Mouse (Mus musculus) midbrain, embryonic 12.5 days (tissue): Measurements from ENCODE around the gene Sgsh. TPM values are rescaled to one million over a fixed set of nuclear protein-coding genes. Genes with fewer than 3 reads are reported as not detected.
"Not testable (repeated sequence)": the region's sequence is repeated elsewhere in the genome, so short reads cannot be mapped to it uniquely, and the experiment has no call there.

ENCODE experiments used
- ATAC-seq: fragments of 200-750 bp; cut with Nextera tagmentation; 2 replicates; pipeline ENCODE4 v1.8.0; 2017; ENCODE audit warnings: low read depth, moderate TSS enrichment, moderate library complexity; ENCODE audit not compliant: low FRiP score
- H3K27ac ChIP-seq: fragments of 300-500 bp; sonication (generic); replicated peaks from 2 replicates; pipeline ENCODE4 v1.5.1; 2016; ENCODE audit warnings: mild to moderate bottlenecking
- H3K27me3 ChIP-seq: fragments of 300-500 bp; sonication (generic); 2 replicates; pipeline ENCODE4 v1.6.1; 2016; ENCODE audit warnings: mild to moderate bottlenecking
- H3K36me3 ChIP-seq: fragments of 300-500 bp; sonication (generic); 2 replicates; pipeline ENCODE4 v1.6.1; 2016
- H3K4me1 ChIP-seq: fragments of 300-500 bp; sonication (generic); 2 replicates; pipeline ENCODE4 v1.6.1; 2016
- H3K4me2 ChIP-seq: fragments of 300-500 bp; sonication (generic); replicated peaks from 2 replicates; pipeline ENCODE4 v1.6.1; 2016; ENCODE audit warnings: mild to moderate bottlenecking, moderate library complexity
- H3K4me3 ChIP-seq: fragments of 300-500 bp; sonication (generic); 2 replicates; pipeline ENCODE4 v1.5.1; 2016; ENCODE audit warnings: mild to moderate bottlenecking
- H3K9ac ChIP-seq: fragments of 300-500 bp; sonication (generic); replicated peaks from 2 replicates; pipeline ENCODE4 v1.6.1; 2016; ENCODE audit warnings: mild to moderate bottlenecking, moderate library complexity
- H3K9me3 ChIP-seq: fragments of 300-500 bp; sonication (generic); 2 replicates; pipeline ENCODE4 v1.6.1; 2016; ENCODE audit warnings: mild to moderate bottlenecking
- whole genome bisulfite sequencing: fragments of 180-500 bp; shearing (Covaris S2); methylation state at CpG from one replicate; pipeline ENCODE4 v1.1.7; 2016; 5-methylcytosine and 5-hydroxymethylcytosine counted together
- polyA plus RNA-seq: library from polyadenylated mRNA; unstranded; fragments of >200 nt; fragmentation: Nextera tagmentation; extraction: Ambion mirVana; gene quantifications from 2 replicates; pipeline ENCODE4 v1.2.1, GENCODE M21; 2016

The Sgsh gene
- polyA plus RNA-seq, 1 experiment from 2014 or later = 6.5 TPM

- Histone ChIP-seq H3K27ac (no peak overlapping the region), H3K4me3 (peak overlapping the region; percentile 51), H3K9ac (peak overlapping the region; percentile 45), H3K36me3 (no peaks in the 10 kb centered on the region), H3K27me3 (peaks cover 81% of the 10 kb centered on the region), H3K4me2 (peak overlapping the region; percentile 93), H3K4me1 (peaks cover 22% of the 10 kb centered on the region), H3K9me3 (no peaks in the 10 kb centered on the region)
- 3% methylated on average over 52 of the region's 53 CpGs for WGBS
- no peak for ATAC-seq
Observed at GRCm38 (mm10) chr11:119390271-119391231, 35.2 kb upstream of the Sgsh start.

- H3K4me1 ChIP-seq = peaks cover 22% of the 10 kb centered on the region
- peak overlapping the region; percentile 45 for H3K9ac ChIP-seq
- peaks cover 74% of the 10 kb centered on the region for H3K27me3 ChIP-seq
- H3K36me3 ChIP-seq = no peaks in the 10 kb centered on the region
- H3K27ac ChIP-seq = no peak overlapping the region
- H3K9me3 ChIP-seq = no peaks in the 10 kb centered on the region
- WGBS = under 1% methylated on average over 35 of the region's 35 CpGs
- no peak for ATAC-seq
- H3K4me3 ChIP-seq = peak overlapping the region; percentile 51
- peak overlapping the region; percentile 93 for H3K4me2 ChIP-seq
Observed at GRCm38 (mm10) chr11:119389851-119390270, 34.5 kb upstream of the Sgsh start.

GRCm38 (mm10) chr11:119387273-119387672 is 31.9 kb upstream of the Sgsh start:
- peaks cover 49% of the 10 kb centered on the region for H3K27me3 ChIP-seq
- not testable (repeated sequence) for H3K4me2 ChIP-seq, H3K4me3 ChIP-seq, H3K9me3 ChIP-seq, ATAC-seq, H3K27ac ChIP-seq, H3K9ac ChIP-seq, H3K36me3 ChIP-seq
- H3K4me1 ChIP-seq = peaks cover 18% of the 10 kb centered on the region
- 33% methylated on average over 3 of the region's 3 CpGs for WGBS

- H3K4me2 ChIP-seq = no peak overlapping the region
- H3K36me3 ChIP-seq = no peaks in the 10 kb centered on the region
- no peak overlapping the region for H3K27ac ChIP-seq
- 97% methylated on average over 5 of the region's 5 CpGs for WGBS
- no peak overlapping the region for H3K9ac ChIP-seq
- H3K4me3 ChIP-seq = no peak overlapping the region
- ATAC-seq = no peak
- H3K9me3 ChIP-seq = no peaks in the 10 kb centered on the region
- H3K27me3 ChIP-seq = peaks cover 39% of the 10 kb centered on the region
- peaks cover 15% of the 10 kb centered on the region for H3K4me1 ChIP-seq
Observed at GRCm38 (mm10) chr11:119386306-119386705, 31.0 kb upstream of the Sgsh start.

- Histone ChIP-seq H3K27me3 (peaks cover 25% of the 10 kb centered on the region), H3K9ac (no peak overlapping the region), H3K4me2 (no peak overlapping the region), H3K36me3 (peaks cover 6% of the 10 kb centered on the region; the same call in 1 of the 2 replicates), H3K27ac (no peak overlapping the region), H3K4me1 (peaks cover 4% of the 10 kb centered on the region), H3K9me3 (no peaks in the 10 kb centered on the region), H3K4me3 (no peak overlapping the region)
- 83% methylated on average over 4 of the region's 4 CpGs for WGBS
- ATAC-seq = no peak
Observed at GRCm38 (mm10) chr11:119384904-119385303, 29.6 kb upstream of the Sgsh start.

GRCm38 (mm10) chr11:119382338-119382850 is 27.1 kb upstream of the Sgsh start:
- Histone ChIP-seq H3K36me3 (peaks cover 17% of the 10 kb centered on the region), H3K9me3 (no peaks in the 10 kb centered on the region), H3K4me1 (no peaks in the 10 kb centered on the region), H3K9ac (no peak overlapping the region), H3K4me3 (no peak overlapping the region), H3K4me2 (no peak overlapping the region), H3K27ac (no peak overlapping the region), H3K27me3 (no peaks in the 10 kb centered on the region)
- ATAC-seq = no peak
- WGBS = 83% methylated on average over 6 of the region's 6 CpGs

GRCm38 (mm10) chr11:119381631-119382337 is 26.4 kb upstream of the Sgsh start:
- H3K4me2 ChIP-seq = no peak overlapping the region
- no peaks in the 10 kb centered on the region for H3K27me3 ChIP-seq
- 86% methylated on average over 9 of the region's 9 CpGs for WGBS
- H3K36me3 ChIP-seq = peaks cover 21% of the 10 kb centered on the region
- H3K9me3 ChIP-seq = no peaks in the 10 kb centered on the region
- H3K9ac ChIP-seq = no peak overlapping the region
- H3K27ac ChIP-seq = no peak overlapping the region
- no peak overlapping the region for H3K4me3 ChIP-seq
- H3K4me1 ChIP-seq = no peaks in the 10 kb centered on the region
- ATAC-seq = no peak

- H3K9ac ChIP-seq = no peak overlapping the region
- 97% methylated on average over 1 of the region's 1 CpGs for WGBS
- no peak overlapping the region for H3K4me2 ChIP-seq
- H3K9me3 ChIP-seq = no peaks in the 10 kb centered on the region
- no peak for ATAC-seq
- no peaks in the 10 kb centered on the region for H3K27me3 ChIP-seq
- no peak overlapping the region for H3K4me3 ChIP-seq
- H3K27ac ChIP-seq = no peak overlapping the region
- peaks cover 21% of the 10 kb centered on the region for H3K36me3 ChIP-seq
- H3K4me1 ChIP-seq = no peaks in the 10 kb centered on the region
Observed at GRCm38 (mm10) chr11:119378551-119378950, 23.2 kb upstream of the Sgsh start.

- Histone ChIP-seq H3K9me3 (no peaks in the 10 kb centered on the region), H3K36me3 (peaks cover 21% of the 10 kb centered on the region), H3K4me2 (no peak overlapping the region), H3K27me3 (no peaks in the 10 kb centered on the region), H3K4me3 (no peak overlapping the region), H3K9ac (no peak overlapping the region), H3K27ac (no peak overlapping the region), H3K4me1 (no peaks in the 10 kb centered on the region)
- 91% methylated on average over 11 of the region's 11 CpGs for WGBS
- no peak for ATAC-seq
Observed at GRCm38 (mm10) chr11:119377326-119377725, 22.0 kb upstream of the Sgsh start.

GRCm38 (mm10) chr11:119375425-119375824 is 20.1 kb upstream of the Sgsh start:
- no peak overlapping the region for H3K9ac ChIP-seq
- peaks cover 21% of the 10 kb centered on the region for H3K36me3 ChIP-seq
- no peaks in the 10 kb centered on the region for H3K9me3 ChIP-seq
- H3K4me2 ChIP-seq = no peak overlapping the region
- H3K27ac ChIP-seq = no peak overlapping the region
- H3K27me3 ChIP-seq = no peaks in the 10 kb centered on the region
- no peaks in the 10 kb centered on the region for H3K4me1 ChIP-seq
- H3K4me3 ChIP-seq = no peak overlapping the region
- no peak for ATAC-seq
- WGBS = 89% methylated on average over 6 of the region's 6 CpGs

GRCm38 (mm10) chr11:119363534-119364145 is 8.3 kb upstream of the Sgsh start:
- H3K9ac ChIP-seq = peak overlapping the region; percentile 21; the same call in 1 of the 2 replicates
- peak overlapping the region; percentile 52 for H3K27ac ChIP-seq
- peak; percentile 85 for ATAC-seq
- peaks cover 16% of the 10 kb centered on the region for H3K4me1 ChIP-seq
- 0 out of 2 replicates have a peak, but pooled peaks cover 3% of the 10 kb centered on the region for H3K9me3 ChIP-seq
- H3K4me3 ChIP-seq = peak overlapping the region; percentile 22
- H3K27me3 ChIP-seq = no peaks in the 10 kb centered on the region
- H3K4me2 ChIP-seq = peak overlapping the region; percentile 47
- H3K36me3 ChIP-seq = 0 out of 2 replicates have a peak, but pooled peaks cover 5% of the 10 kb centered on the region
- 29% methylated on average over 11 of the region's 11 CpGs for WGBS
